Mouse (Mus musculus) C2C12 (cell line): ENCODE measurements around the gene Ptpn22.

Experiments
- CTCF ChIP-seq: IDR thresholded peaks from one replicate; pipeline ENCODE4 v1.5.1; 2011; ENCODE audit not compliant: control insufficient read depth, insufficient read depth, insufficient read length
- MYOG ChIP-seq: IDR thresholded peaks from one replicate; pipeline ENCODE4 v1.6.1; 2011; ENCODE audit not compliant: control insufficient read depth, insufficient read length; ENCODE audit errors: extremely low read depth
- USF1 ChIP-seq: IDR thresholded peaks from one replicate; pipeline ENCODE4 v1.6.1; 2011; ENCODE audit warnings: low read depth, mild to moderate bottlenecking, control low read depth, moderate library complexity

DNA sequence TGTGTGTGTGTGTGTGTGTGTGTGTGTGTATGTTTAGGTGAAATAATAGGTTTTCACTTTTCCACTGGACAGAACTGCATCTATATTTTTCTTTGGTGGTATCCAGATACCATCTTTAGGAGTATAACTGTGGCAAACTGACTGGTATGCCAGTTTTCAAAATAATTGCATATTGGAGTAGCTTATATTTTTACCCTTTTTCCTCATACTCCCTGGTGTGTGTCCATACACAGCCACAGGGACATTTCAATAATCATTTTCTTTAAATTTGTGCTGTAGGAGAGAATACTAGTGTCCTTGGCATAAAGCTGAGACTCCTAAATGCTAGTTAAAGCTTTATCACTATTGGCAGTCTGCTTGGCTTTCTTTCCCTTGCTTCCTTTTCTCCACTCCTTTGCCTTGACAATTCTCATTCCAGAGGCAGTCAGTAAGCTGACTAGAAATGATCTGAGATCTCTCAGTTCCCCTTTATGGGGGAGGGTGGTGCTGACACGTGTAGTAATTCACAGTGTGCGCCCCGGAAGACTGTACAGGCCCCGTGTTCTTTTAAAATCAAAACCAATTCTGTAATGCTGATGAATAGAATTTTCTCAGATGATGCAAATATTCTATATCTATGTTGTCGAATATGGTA is 56.7 kb downstream of the Ptpn22 start:
- no peak for TF ChIP-seq CTCF
- no peak for TF ChIP-seq MYOG
- no peak for TF ChIP-seq USF1
